Mouse (Mus musculus) olfactory bulb, adult 2 months (tissue): ENCODE measurements at regions not wholly inside any gene's neighbourhood (a gene's known extent, or its start where the extent isn't known, plus 50 kb on each side); places are given as distances from the start of the nearest gene placed in this dataset.

Source experiments
- CTCF ChIP-seq: fragments of 200-500 bp; IDR thresholded peaks from 2 replicates; pipeline ENCODE4 v1.5.1; 2012; ENCODE audit warnings: low read depth, mild to moderate bottlenecking, low read length, moderate library complexity; ENCODE audit not compliant: insufficient read depth
- POLR2A ChIP-seq: fragments of 200-500 bp; IDR thresholded peaks from 2 replicates; pipeline ENCODE4 v1.6.1; 2012; ENCODE audit warnings: mild to moderate bottlenecking, low read depth, low read length, moderate library complexity; ENCODE audit not compliant: insufficient read depth

DNA sequence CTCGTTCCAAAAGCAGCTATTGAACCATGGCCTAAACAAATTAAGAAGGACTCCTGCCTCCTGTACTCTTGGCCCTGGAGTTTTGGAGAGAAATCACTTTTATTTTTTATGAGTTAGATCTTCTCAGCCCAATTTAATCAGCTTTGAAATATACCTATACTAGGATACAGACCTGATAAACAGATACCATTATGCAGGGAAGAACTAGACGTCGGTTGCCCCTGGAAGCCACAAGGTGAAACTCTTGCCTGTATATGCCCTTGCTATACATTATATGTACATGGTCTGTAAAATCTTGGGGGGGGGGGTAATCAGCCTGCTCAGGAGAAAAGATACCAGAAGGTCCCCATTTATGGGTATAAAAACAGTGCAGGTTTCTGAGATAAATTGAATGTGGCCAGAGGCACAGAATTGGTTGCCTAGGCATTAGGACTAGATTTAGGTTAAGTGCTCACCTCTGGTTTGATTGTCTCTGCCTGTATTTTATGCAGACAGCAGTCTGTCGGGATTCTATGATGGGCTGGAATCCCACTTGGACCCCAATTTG is 1239.9 kb upstream of the A1bg start:
- TF ChIP-seq CTCF (no peak), POLR2A (no peak)
